Mouse (Mus musculus) layer of hippocampus, adult 2 months (tissue): ENCODE data around the gene Nap1l5. TPM values are rescaled to one million over a fixed set of nuclear protein-coding genes. Genes with fewer than 3 reads are reported as not detected.

ENCODE experiments used
- DNase-seq, 2 experiments: peaks; one replicate each; pipeline ENCODE4 v3.0.0; 2022; ENCODE audit warnings: low spot score in 2 of 2
- H3K27ac ChIP-seq: fragments of 200-600 bp; 2 replicates; pipeline ENCODE4 v1.8.1; 2022
- H3K4me3 ChIP-seq: fragments of 200-600 bp; 2 replicates; pipeline ENCODE4 v1.8.1; 2022; ENCODE audit warnings: mild to moderate bottlenecking
- CTCF ChIP-seq: fragments of 200-600 bp; conservative IDR thresholded peaks from 2 replicates; pipeline ENCODE4 v1.8.1; 2022; ENCODE audit warnings: antibody characterized with exemption, mild to moderate bottlenecking, moderate library complexity
- total RNA-seq, 2 experiments: library from RNA; stranded (reverse); gene quantifications; 2 replicates each; pipeline ENCODE4 v1.2.3; 2021

Gene Nap1l5
- total RNA-seq, 2 experiments from 2014 or later, result 229 to 242 TPM

GRCm38 (mm10) chr6:58929911-58930431 is 23.1 kb upstream of the Nap1l5 start:
- no peak for DNase-seq
- Histone ChIP-seq H3K4me3 (no peak overlapping the region), H3K27ac (peak overlapping the region; percentile 43)
- no peak for TF ChIP-seq CTCF

- Histone ChIP-seq H3K27ac (peak overlapping the region; percentile 70), H3K4me3 (no peak overlapping the region)
- DNase-seq, result no peak
- TF ChIP-seq CTCF, result no peak
These were observed 21.0 kb upstream of the Nap1l5 start for GRCm38 (mm10) chr6:58927881-58928280.

- DNase-seq, result no peak
- no peak for TF ChIP-seq CTCF
- H3K4me3 ChIP-seq, result no peak overlapping the region
- H3K27ac ChIP-seq, result no peak overlapping the region
These were observed 15.6 kb upstream of the Nap1l5 start for GRCm38 (mm10) chr6:58922511-58922910.

- TF ChIP-seq CTCF, result peak; percentile 67
- DNase-seq, result no peak
- Histone ChIP-seq H3K4me3 (no peak overlapping the region), H3K27ac (no peak overlapping the region)
These were observed 14.7 kb upstream of the Nap1l5 start for GRCm38 (mm10) chr6:58921623-58922022.

- no peak for TF ChIP-seq CTCF
- Histone ChIP-seq H3K27ac (peak overlapping the region; percentile 24; the same call in 1 of the 2 replicates), H3K4me3 (no peak overlapping the region)
- peak in 1 of 2 experiments; percentile 51 for DNase-seq
These were observed 13.9 kb upstream of the Nap1l5 start for GRCm38 (mm10) chr6:58920735-58921134.

- no peak for TF ChIP-seq CTCF
- no peak for DNase-seq
- Histone ChIP-seq H3K27ac (no peak overlapping the region), H3K4me3 (no peak overlapping the region)
These were observed 9.6 kb upstream of the Nap1l5 start for GRCm38 (mm10) chr6:58916498-58916897.

GRCm38 (mm10) chr6:58913971-58914370 is 7.1 kb upstream of the Nap1l5 start:
- Histone ChIP-seq H3K27ac (no peak overlapping the region), H3K4me3 (no peak overlapping the region)
- no peak for DNase-seq
- no peak for TF ChIP-seq CTCF

- Histone ChIP-seq H3K4me3 (no peak overlapping the region), H3K27ac (no peak overlapping the region)
- no peak for DNase-seq
- TF ChIP-seq CTCF, result no peak
These were observed 6.7 kb upstream of the Nap1l5 start for GRCm38 (mm10) chr6:58913551-58913950.

- DNase-seq, result no peak
- Histone ChIP-seq H3K27ac (no peak overlapping the region), H3K4me3 (no peak overlapping the region)
- no peak for TF ChIP-seq CTCF
These were observed 6.0 kb upstream of the Nap1l5 start for GRCm38 (mm10) chr6:58912842-58913241.

- no peak for DNase-seq
- no peak overlapping the region for H3K4me3 ChIP-seq
These were observed 915 bp upstream of the Nap1l5 start for GRCm38 (mm10) chr6:58907791-58908190.

GRCm38 (mm10) chr6:58907336-58907735 is 460 bp upstream of the Nap1l5 start:
- H3K27ac ChIP-seq, result peak overlapping the region; percentile 95
- TF ChIP-seq CTCF, result no peak
- DNase-seq, result no peak
- H3K4me3 ChIP-seq, result peak overlapping the region; percentile 63

More at GRCm38 (mm10) chr6:58907791-58908190, 915 bp upstream of the Nap1l5 start:
- peak overlapping the region; percentile 95; the same call in 1 of the 2 replicates for H3K27ac ChIP-seq
- no peak for TF ChIP-seq CTCF

- Histone ChIP-seq H3K4me3 (peak overlapping the region; percentile 63), H3K27ac (no peak overlapping the region)
- no peak for TF ChIP-seq CTCF
- DNase-seq, result no peak
These were observed 2.3 kb downstream of the Nap1l5 start for GRCm38 (mm10) chr6:58904551-58904950.

- Histone ChIP-seq H3K27ac (peak overlapping the region; percentile 67), H3K4me3 (peak overlapping the region; percentile 41)
- TF ChIP-seq CTCF, result no peak
- peak; percentile 51 to 55 for DNase-seq
These were observed 3.7 kb downstream of the Nap1l5 start for GRCm38 (mm10) chr6:58903171-58903570.

- no peak for TF ChIP-seq CTCF
- no peak for DNase-seq
- Histone ChIP-seq H3K4me3 (no peak overlapping the region), H3K27ac (no peak overlapping the region)
These were observed 6.3 kb downstream of the Nap1l5 start for GRCm38 (mm10) chr6:58900536-58900935.
